Mouse (Mus musculus): ENCODE results near the gene Syne1.

Syne1 gene

DNA sequence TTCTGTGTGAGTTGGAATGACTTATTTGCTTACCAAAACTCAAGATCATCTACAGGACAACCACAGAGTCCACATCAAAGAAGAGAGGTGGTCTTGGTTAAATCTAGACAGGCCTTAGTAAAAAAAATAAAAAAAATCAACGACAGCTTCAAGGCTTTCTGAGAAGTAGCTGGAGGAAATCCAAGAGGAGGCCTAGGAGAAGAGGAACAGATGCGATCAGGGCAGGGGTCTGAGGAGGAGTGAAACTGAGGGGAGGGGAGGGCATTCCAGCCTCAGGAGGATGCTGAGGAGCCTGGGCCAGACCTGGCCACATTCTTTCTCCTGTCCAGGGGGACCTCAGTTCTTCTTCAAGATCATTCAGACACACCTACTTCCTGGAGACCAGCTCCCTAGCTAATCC lies 579.3 kb downstream of the Syne1 start:
- no peak for DNase-seq (ENCODE audit: low spot score)

GRCm38 (mm10) chr10:4971586-4971985 lies 579.7 kb downstream of the Syne1 start:
- no peak for DNase-seq (ENCODE audit: low spot score)

DNA sequence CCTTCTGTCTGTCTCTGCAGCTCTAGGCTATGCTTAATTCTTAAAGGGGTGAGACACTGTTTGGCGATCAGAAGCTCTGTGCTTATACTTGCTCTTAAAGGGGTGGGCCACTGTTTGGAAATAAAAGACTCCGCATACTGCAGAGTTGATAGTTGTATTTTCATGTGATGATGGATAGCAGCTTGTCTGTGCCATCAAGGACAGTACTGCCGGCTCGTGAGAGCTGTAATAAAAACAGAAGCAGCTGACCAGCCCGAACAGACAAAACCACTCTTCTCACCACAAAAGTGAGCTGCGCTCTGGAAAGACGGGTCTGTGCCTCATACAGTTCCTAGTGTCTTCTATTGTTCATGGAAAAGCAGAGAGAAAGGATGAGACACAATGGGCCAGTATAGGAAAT lies 580.1 kb downstream of the Syne1 start:
- no peak for DNase-seq (ENCODE audit: low spot score)
